Comparison of ENCODE assay signal across 25 mouse cellular contexts in the genomic region with DNA sequence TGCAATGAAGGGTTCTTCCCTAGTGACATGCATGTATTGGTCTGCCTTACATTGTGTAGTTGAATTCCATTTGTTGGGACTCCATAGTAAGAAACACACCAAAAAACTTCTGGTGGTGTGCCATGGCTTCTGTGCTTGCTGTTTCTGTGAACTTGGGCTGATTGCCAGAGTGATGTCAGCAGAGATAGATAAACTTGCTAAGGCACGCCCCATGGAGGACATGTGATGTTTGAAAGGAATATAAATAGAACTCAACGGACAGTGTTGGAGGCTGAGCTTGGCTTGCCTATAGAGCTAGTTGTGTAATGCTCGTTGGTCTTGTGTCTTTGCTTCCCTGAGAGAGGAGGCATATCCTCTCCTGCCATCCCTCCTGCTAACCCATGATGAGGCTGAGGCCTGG. TPM values are rescaled to one million over a fixed set of nuclear protein-coding genes. Genes with fewer than 3 reads are reported as not detected.
DNase-seq lines count a peak whose midpoint lies in the region; ATAC-seq and TF ChIP-seq lines count a peak whose summit lies in the region.
"Had no signal": no experiment of that assay in that cellular context is flagged by ENCODE, and none has a peak within 500 bp of the region (broad histone marks: within the 10 kb centered on the region; RNA-seq: fewer than 3 reads in every experiment).

No protein-coding gene starts in this region.

- TF ChIP-seq EP300 in lung, postnatal 0 days (IDR thresholded peaks at IDR 0.05) = no peak
- TF ChIP-seq EP300 in MEL (IDR thresholded peaks at IDR 0.05; ENCODE audit: low read depth in 1 of 2, low read length in 2 of 2) = no peak
- no peak for TF ChIP-seq EP300 in liver, postnatal 0 days (IDR thresholded peaks at IDR 0.05; ENCODE audit: low read depth)

- DNase-seq in liver, adult 2 months (ENCODE audit: extremely low read depth, low read depth, low spot score) = peak; percentile 45
- DNase-seq in liver, embryonic 11.5 days (ENCODE audit: low spot score) = no peak
- peak; percentile 18 for DNase-seq in lung, postnatal 0 days (ENCODE audit: low spot score)
- no peak for DNase-seq in lung, adult 2 months
- peak; percentile 52 for DNase-seq in MEL (ENCODE audit: low read depth, low spot score)
- peak; percentile 52 for DNase-seq in liver, postnatal 0 days
- no peak for DNase-seq in T-cell, adult 2 months (ENCODE audit: low spot score)
- DNase-seq: adrenal gland, adult 2 months; cerebellum, adult 11 months; cerebellum, adult 8-10 months; cerebellum, postnatal 14 days; embryo, embryonic 11 days; gastrocnemius, postnatal 10 days; heart, adult 18-20 months; heart, postnatal 10 days; heart, postnatal 4 days had no signal

- H3K4me3 ChIP-seq in liver, adult 2 months (ENCODE audit: insufficient read depth, low read depth, low read length) = no peak overlapping the region
- H3K4me3 ChIP-seq in liver, embryonic 11.5 days (ENCODE audit: low read depth, low read length) = no peak overlapping the region
- H3K4me3 ChIP-seq in lung, postnatal 0 days (ENCODE audit: low read depth, low read length) = no peak overlapping the region
- H3K4me3 ChIP-seq in lung, adult 2 months (replicated peaks; ENCODE audit: extremely low read depth, low read depth, low read length) = no peak overlapping the region
- H3K4me3 ChIP-seq in MEL (ENCODE audit: control insufficient read depth in 1 of 2, insufficient read depth in 1 of 2, low read depth in 2 of 2, low read length in 2 of 2) = no peak overlapping the region
- H3K4me3 ChIP-seq in liver, postnatal 0 days (ENCODE audit: low read depth, low read length) = no peak overlapping the region
- H3K4me3 ChIP-seq: embryonic facial prominence, embryonic 15.5 days; erythroblast, embryonic 14.5 days; forebrain, embryonic 10.5 days; forebrain, embryonic 15.5 days; heart, embryonic 10.5 days; hindbrain, embryonic 12.5 days had no signal

- no peak overlapping the region for H3K27ac ChIP-seq in liver, adult 2 months (replicated peaks; ENCODE audit: insufficient read depth, low read depth, low read length)
- no peak overlapping the region for H3K27ac ChIP-seq in liver, embryonic 11.5 days (ENCODE audit: low read depth, low read length)
- H3K27ac ChIP-seq in lung, postnatal 0 days (ENCODE audit: low read length) = no peak overlapping the region
- H3K27ac ChIP-seq in MEL (ENCODE audit: control insufficient read depth, low read depth, low read length) = no peak overlapping the region
- no peak overlapping the region for H3K27ac ChIP-seq in liver, postnatal 0 days (ENCODE audit: low read depth)
- H3K27ac ChIP-seq: embryonic facial prominence, embryonic 15.5 days; forebrain, embryonic 10.5 days; forebrain, embryonic 15.5 days; heart, embryonic 10.5 days; hindbrain, embryonic 12.5 days had no signal

- WGBS in liver, adult 2 months = 22% methylated on average over 3 of the region's 3 CpGs
- WGBS in liver, embryonic 11.5 days = 65% methylated on average over 3 of the region's 3 CpGs
- WGBS in lung, postnatal 0 days = 12% methylated on average over 3 of the region's 3 CpGs
- WGBS in lung, adult 2 months = 23% methylated on average over 3 of the region's 3 CpGs
- WGBS in liver, postnatal 0 days (ENCODE audit: insufficient replicate concordance) = 33% methylated on average over 3 of the region's 3 CpGs

- no peaks in the 10 kb centered on the region; the same call in 1 of the 2 replicates for H3K4me1 ChIP-seq in liver, adult 2 months (ENCODE audit: control insufficient read depth, insufficient read depth, low read length)
- no peaks in the 10 kb centered on the region for H3K4me1 ChIP-seq in liver, embryonic 11.5 days (replicated peaks; ENCODE audit: control insufficient read depth, insufficient read depth, low read length)
- H3K4me1 ChIP-seq in lung, postnatal 0 days (ENCODE audit: insufficient read depth, low read depth, low read length) = no peaks in the 10 kb centered on the region
- H3K4me1 ChIP-seq in lung, adult 2 months (ENCODE audit: control insufficient read depth, insufficient read depth, low read length) = no peaks in the 10 kb centered on the region
- no peaks in the 10 kb centered on the region for H3K4me1 ChIP-seq in MEL (ENCODE audit: control insufficient read depth in 1 of 2, insufficient read depth in 2 of 2, low read length in 2 of 2)
- H3K4me1 ChIP-seq in liver, postnatal 0 days (ENCODE audit: insufficient read depth) = no peaks in the 10 kb centered on the region
- H3K4me1 ChIP-seq: embryonic facial prominence, embryonic 15.5 days; forebrain, embryonic 10.5 days; forebrain, embryonic 15.5 days; hindbrain, embryonic 12.5 days had no signal

- H3K27me3 ChIP-seq in liver, adult 2 months (ENCODE audit: control insufficient read depth, insufficient read depth, low read length) = no peaks in the 10 kb centered on the region
- no peaks in the 10 kb centered on the region for H3K27me3 ChIP-seq in liver, embryonic 11.5 days (replicated peaks; ENCODE audit: control insufficient read depth, insufficient read depth, low read length)
- H3K27me3 ChIP-seq in lung, postnatal 0 days (replicated peaks; ENCODE audit: insufficient read depth, low read length) = no peaks in the 10 kb centered on the region
- no peaks in the 10 kb centered on the region; a peak in 1 of 4 replicates for H3K27me3 ChIP-seq in MEL (ENCODE audit: control insufficient read depth in 1 of 2, insufficient read depth in 2 of 2, low read length in 2 of 2)
- no peaks in the 10 kb centered on the region for H3K27me3 ChIP-seq in liver, postnatal 0 days (ENCODE audit: insufficient read depth, low read length)
- H3K27me3 ChIP-seq: embryonic facial prominence, embryonic 15.5 days; forebrain, embryonic 15.5 days; hindbrain, embryonic 12.5 days had no signal

- H3K9me3 ChIP-seq in liver, embryonic 11.5 days (ENCODE audit: control insufficient read depth, low read length) = no peaks in the 10 kb centered on the region
- no peaks in the 10 kb centered on the region for H3K9me3 ChIP-seq in lung, postnatal 0 days (ENCODE audit: low read length)
- H3K9me3 ChIP-seq in MEL (replicated peaks; ENCODE audit: insufficient read depth, low read length) = no peaks in the 10 kb centered on the region
- H3K9me3 ChIP-seq in liver, postnatal 0 days (ENCODE audit: low read length) = no peaks in the 10 kb centered on the region
- H3K9me3 ChIP-seq: embryonic facial prominence, embryonic 15.5 days; forebrain, embryonic 10.5 days; forebrain, embryonic 15.5 days; heart, embryonic 10.5 days; hindbrain, embryonic 12.5 days had no signal

- no peak for TF ChIP-seq CTCF in liver, adult 2 months (IDR thresholded peaks at IDR 0.05; ENCODE audit: low read depth, low read length)
- TF ChIP-seq CTCF in lung, postnatal 0 days (IDR thresholded peaks at IDR 0.05) = no peak
- TF ChIP-seq CTCF in lung, adult 2 months (IDR thresholded peaks at IDR 0.05; ENCODE audit: insufficient read depth, low read length) = no peak
- no peak for TF ChIP-seq CTCF in MEL (IDR thresholded peaks at IDR 0.05 in 2 of 3, conservative IDR thresholded peaks at IDR 0.05 in 1 of 3; ENCODE audit: control insufficient read depth in 1 of 3, insufficient read depth in 1 of 3, low read depth in 2 of 3, low read length in 3 of 3, poor library complexity in 1 of 3, severe bottlenecking in 1 of 3)
- TF ChIP-seq CTCF in liver, postnatal 0 days (IDR thresholded peaks at IDR 0.05; ENCODE audit: low read depth) = no peak

- TF ChIP-seq POLR2A in liver, adult 2 months (IDR thresholded peaks at IDR 0.05; ENCODE audit: extremely low read depth, insufficient read depth, low read length) = no peak
- no peak for TF ChIP-seq POLR2A in lung, adult 2 months (IDR thresholded peaks at IDR 0.05; ENCODE audit: borderline replicate concordance, extremely low read depth, low read depth, low read length)
- TF ChIP-seq POLR2A in MEL (IDR thresholded peaks at IDR 0.05; ENCODE audit: control insufficient read depth in 1 of 2, insufficient read depth in 1 of 2, low read depth in 1 of 2, low read length in 2 of 2, poor library complexity in 1 of 2) = no peak

- no peaks in the 10 kb centered on the region for H3K79me2 ChIP-seq in liver, adult 2 months (ENCODE audit: control insufficient read depth, insufficient read depth, low read length)
- H3K79me2 ChIP-seq in MEL (ENCODE audit: control insufficient read depth, insufficient read depth, low read length, poor library complexity) = no peaks in the 10 kb centered on the region

- no peak overlapping the region for H3K4me2 ChIP-seq in liver, embryonic 11.5 days
- H3K4me2 ChIP-seq in lung, postnatal 0 days (replicated peaks; ENCODE audit: low read depth, low read length) = no peak overlapping the region
- H3K4me2 ChIP-seq in liver, postnatal 0 days (ENCODE audit: low read depth, low read length) = no peak overlapping the region
- H3K4me2 ChIP-seq: embryonic facial prominence, embryonic 15.5 days; forebrain, embryonic 15.5 days; hindbrain, embryonic 12.5 days had no signal

- no peak for TF ChIP-seq RAD21 in MEL (IDR thresholded peaks at IDR 0.05; ENCODE audit: low read depth, low read length)

- no peak overlapping the region for H3K9ac ChIP-seq in liver, adult 2 months (ENCODE audit: low read depth, low read length)
- no peak overlapping the region for H3K9ac ChIP-seq in liver, embryonic 11.5 days (ENCODE audit: low read depth, low read length)
- H3K9ac ChIP-seq in lung, postnatal 0 days (replicated peaks; ENCODE audit: low read depth) = no peak overlapping the region
- H3K9ac ChIP-seq in MEL (ENCODE audit: control insufficient read depth, low read depth, low read length, poor library complexity, severe bottlenecking) = no peak overlapping the region
- no peak overlapping the region for H3K9ac ChIP-seq in liver, postnatal 0 days (replicated peaks)
- H3K9ac ChIP-seq: embryonic facial prominence, embryonic 15.5 days; forebrain, embryonic 15.5 days; hindbrain, embryonic 12.5 days had no signal

- no peaks in the 10 kb centered on the region for H3K36me3 ChIP-seq in liver, adult 2 months (ENCODE audit: control insufficient read depth, insufficient read depth, low read length)
- H3K36me3 ChIP-seq in liver, embryonic 11.5 days (ENCODE audit: control insufficient read depth, insufficient read depth, low read length) = no peaks in the 10 kb centered on the region
- H3K36me3 ChIP-seq in lung, postnatal 0 days (ENCODE audit: insufficient read depth, low read length) = no peaks in the 10 kb centered on the region
- H3K36me3 ChIP-seq in MEL (ENCODE audit: control insufficient read depth in 1 of 2, insufficient read depth in 2 of 2, low read length in 2 of 2) = no peaks in the 10 kb centered on the region
- H3K36me3 ChIP-seq in liver, postnatal 0 days (replicated peaks; ENCODE audit: insufficient read depth, low read length) = no peaks in the 10 kb centered on the region
- H3K36me3 ChIP-seq: embryonic facial prominence, embryonic 15.5 days; forebrain, embryonic 10.5 days; forebrain, embryonic 15.5 days; heart, embryonic 10.5 days; hindbrain, embryonic 12.5 days had no signal

- no peak for ATAC-seq in liver, embryonic 11.5 days (replicated peaks; ENCODE audit: low FRiP score)
- ATAC-seq in lung, postnatal 0 days = peak; percentile 57
- peak; percentile 77 for ATAC-seq in liver, postnatal 0 days
- ATAC-seq: activated CD4-positive, CD25-positive, alpha-beta regulatory T cell, adult 4 months; forebrain, embryonic 15.5 days; hindbrain, embryonic 16.5 days had no signal

RNA-seq across cellular contexts. Expression of a gene that starts 10.7 kb away (rescaled TPM):
- total RNA-seq in liver, adult 2 months (2014; rRNA removed) = not detected in 2 replicates
- not detected in 2 replicates for polyA plus RNA-seq in liver, adult 2 months (2012; rRNA removed)
- polyA plus RNA-seq in liver, embryonic 11.5 days (2014; fragmentation: Nextera tagmentation; extraction: Ambion mirVana) = 0.03 and 0.04 TPM in 2 replicates
- polyA plus RNA-seq in lung, postnatal 0 days (2015; fragmentation: Nextera tagmentation; extraction: Ambion mirVana) = 3.4 and 4.4 TPM in 2 replicates
- polyA plus RNA-seq in lung, adult 2 months (2012; rRNA removed) = 1.7 and 1.9 TPM in 2 replicates
- total RNA-seq in MEL (2012; rRNA removed) = not detected in 2 replicates
- polyA plus RNA-seq in MEL (2012; ENCODE audit: insufficient read depth in 1 of 2, insufficient read length in 2 of 2, low read depth in 1 of 2, low replicate concordance in 2 of 2, missing spikeins in 1 of 2) = not detected
- not detected in 2 replicates for polyA plus RNA-seq in liver, postnatal 0 days (2015; fragmentation: Nextera tagmentation; extraction: Ambion mirVana)
- total RNA-seq: common myeloid progenitor, adult 5-6 weeks had no signal
- polyA plus RNA-seq: erythroblast, embryonic 14.5 days had no signal

RNA-seq across cellular contexts. Expression of a gene that starts 42.0 kb away (rescaled TPM):
- total RNA-seq in liver, adult 2 months (2014; rRNA removed) = 10.9 and 11.5 TPM in 2 replicates
- 10.5 and 13.7 TPM in 2 replicates for polyA plus RNA-seq in liver, adult 2 months (2012; rRNA removed)
- 14.8 and 15.0 TPM in 2 replicates for polyA plus RNA-seq in liver, embryonic 11.5 days (2014; fragmentation: Nextera tagmentation; extraction: Ambion mirVana)
- 26.1 and 27.6 TPM in 2 replicates for polyA plus RNA-seq in lung, postnatal 0 days (2015; fragmentation: Nextera tagmentation; extraction: Ambion mirVana)
- polyA plus RNA-seq in lung, adult 2 months (2012; rRNA removed) = 31.4 and 35.2 TPM in 2 replicates
- 5.0 and 6.7 TPM in 2 replicates for total RNA-seq in MEL (2012; rRNA removed)
- 10 to 100 TPM in 1 of 2 experiments, not detected in 1; 15.5 TPM for polyA plus RNA-seq in MEL (2012; ENCODE audit: insufficient read depth in 1 of 2, insufficient read length in 2 of 2, low read depth in 1 of 2, low replicate concordance in 2 of 2, missing spikeins in 1 of 2)
- polyA plus RNA-seq in liver, postnatal 0 days (2015; fragmentation: Nextera tagmentation; extraction: Ambion mirVana) = 6.2 and 7.2 TPM in 2 replicates

Comparison
In these comparisons a context has a peak if more than half of its experiments do, and no peak if none do; other contexts are left out.
1. DNase-seq: peak in liver, adult 2 months (single experiment), lung, postnatal 0 days (single experiment), MEL (single experiment) and liver, postnatal 0 days (single experiment); none in liver, embryonic 11.5 days (single experiment), lung, adult 2 months (single experiment) and T-cell, adult 2 months (single experiment).